Mouse (Mus musculus): Measurements from ENCODE around the gene Zfp420. TPM values are rescaled to one million over a fixed set of nuclear protein-coding genes. Genes with fewer than 3 reads are reported as not detected.

The Zfp420 gene
- polyA plus RNA-seq, 2 experiments = 0.66 to 0.92 TPM

DNA sequence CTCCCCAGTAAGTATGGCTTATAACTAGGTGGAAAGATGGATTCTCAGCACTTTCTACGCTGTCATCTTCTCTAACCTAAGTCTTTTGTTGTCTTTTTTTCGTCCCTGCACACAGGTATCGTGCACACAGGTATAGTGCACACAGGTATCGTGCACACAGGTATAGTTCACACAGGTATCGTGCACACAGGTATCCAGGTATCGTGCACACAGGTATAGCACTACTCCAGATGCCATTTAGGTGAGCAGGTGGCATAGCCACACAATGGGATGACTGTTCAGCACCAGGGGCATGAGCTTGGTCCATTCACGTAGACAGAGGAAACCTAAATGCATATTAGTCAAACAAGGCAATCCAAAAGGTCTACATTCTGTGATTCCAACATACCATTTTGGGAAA lies 30.7 kb downstream of the Zfp420 start:
- Histone ChIP-seq H3K4me1 (replicated peaks; ENCODE audit: control insufficient read depth in 2 of 2, insufficient read depth in 2 of 2, low read length in 1 of 2) (no peaks in the 10 kb centered on the region), H3K9ac (replicated peaks) (no peak overlapping the region), H3K4me3 (ENCODE audit: insufficient read depth in 1 of 2, low read depth in 2 of 2, low read length in 2 of 2) (no peak overlapping the region), H3K27me3 (ENCODE audit: control insufficient read depth, insufficient read depth, low read length) (no peaks in the 10 kb centered on the region), H3K36me3 (replicated peaks; ENCODE audit: control insufficient read depth, insufficient read depth, low read depth) (peaks cover 18% of the 10 kb centered on the region), H3K27ac (no peak overlapping the region), H3K4me2 (ENCODE audit: low read depth) (no peak overlapping the region), H3K9me3 (ENCODE audit: control insufficient read depth, low read length) (peaks cover 22% of the 10 kb centered on the region)
- ATAC-seq (ENCODE audit: insufficient read depth) = no peak
- TF ChIP-seq EP300 (IDR thresholded peaks at IDR 0.05; ENCODE audit: low read depth) = no peak
- no peak for TF ChIP-seq CTCF (IDR thresholded peaks at IDR 0.05; ENCODE audit: low read depth)
- DNase-seq (ENCODE audit: low read depth in 3 of 3, low spot score in 3 of 3) = no peak
- 78% methylated on average over 7 of the region's 7 CpGs for WGBS (ENCODE audit: insufficient replicate concordance)

DNA sequence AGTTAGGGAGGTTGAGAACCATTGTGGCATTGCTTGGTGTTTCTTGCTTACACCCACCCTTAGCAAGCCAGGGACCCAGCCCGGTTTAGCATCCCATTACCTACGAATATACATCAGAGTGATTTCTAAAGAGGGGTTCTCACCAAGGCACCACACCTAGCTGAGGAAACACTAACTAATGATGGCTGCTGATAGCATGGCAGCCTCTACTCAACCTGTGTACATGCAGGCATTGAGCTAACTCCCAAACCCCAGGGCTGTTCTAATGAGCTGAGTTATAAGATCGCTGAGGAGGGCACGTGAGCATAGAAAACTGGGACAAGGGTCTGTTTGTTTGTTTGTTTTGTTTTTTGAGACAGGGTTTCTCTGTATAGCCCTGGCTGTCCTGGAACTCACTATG lies 33.0 kb downstream of the Zfp420 start:
- DNase-seq (ENCODE audit: low read depth in 3 of 3, low spot score in 3 of 3) (no peak), ATAC-seq (ENCODE audit: insufficient read depth) (no peak)
- no peak overlapping the region for H3K27ac ChIP-seq
- H3K9ac ChIP-seq (replicated peaks) = no peak overlapping the region
- H3K27me3 ChIP-seq (ENCODE audit: control insufficient read depth, insufficient read depth, low read length) = no peaks in the 10 kb centered on the region
- 73% methylated on average over 4 of the region's 4 CpGs for WGBS (ENCODE audit: insufficient replicate concordance)
- H3K36me3 ChIP-seq (replicated peaks; ENCODE audit: control insufficient read depth, insufficient read depth, low read depth) = peaks cover 30% of the 10 kb centered on the region
- peaks cover 26% of the 10 kb centered on the region for H3K9me3 ChIP-seq (ENCODE audit: control insufficient read depth, low read length)
- H3K4me3 ChIP-seq (ENCODE audit: insufficient read depth in 1 of 2, low read depth in 2 of 2, low read length in 2 of 2) = no peak overlapping the region
- H3K4me1 ChIP-seq (replicated peaks; ENCODE audit: control insufficient read depth in 2 of 2, insufficient read depth in 2 of 2, low read length in 1 of 2) = no peaks in the 10 kb centered on the region
- no peak overlapping the region for H3K4me2 ChIP-seq (ENCODE audit: low read depth)
- TF ChIP-seq CTCF (IDR thresholded peaks at IDR 0.05; ENCODE audit: low read depth) = no peak
- TF ChIP-seq EP300 (IDR thresholded peaks at IDR 0.05; ENCODE audit: low read depth) = no peak

DNA sequence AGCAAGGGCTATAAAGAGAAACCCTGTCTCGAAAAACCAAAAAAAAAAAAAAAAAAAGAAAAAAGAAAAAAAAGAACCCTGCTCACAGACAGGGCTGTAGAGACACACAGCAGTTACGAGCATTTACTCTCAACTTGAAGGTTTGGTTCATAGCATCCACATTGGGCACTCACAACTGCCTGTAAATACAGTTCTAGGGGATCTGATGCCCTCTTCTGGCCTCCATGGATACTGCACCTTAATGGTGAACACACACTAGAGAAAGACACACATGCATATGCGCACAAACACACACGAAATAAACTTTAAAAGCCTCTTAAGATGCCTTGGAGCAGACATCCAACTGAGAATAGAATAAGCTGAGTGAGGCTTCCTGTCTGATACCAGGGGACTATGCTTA lies 38.6 kb downstream of the Zfp420 start:
- H3K27me3 ChIP-seq (ENCODE audit: control insufficient read depth, insufficient read depth, low read length) = no peaks in the 10 kb centered on the region
- WGBS (ENCODE audit: insufficient replicate concordance) = 76% methylated on average over 4 of the region's 4 CpGs
- H3K36me3 ChIP-seq (replicated peaks; ENCODE audit: control insufficient read depth, insufficient read depth, low read depth) = peaks cover 35% of the 10 kb centered on the region
- no peak overlapping the region for H3K4me2 ChIP-seq (ENCODE audit: low read depth)
- TF ChIP-seq EP300 (IDR thresholded peaks at IDR 0.05; ENCODE audit: low read depth) (no peak), CTCF (IDR thresholded peaks at IDR 0.05; ENCODE audit: low read depth) (0 out of 2 replicates have a peak, but pooled peaks have one; percentile 11)
- no peak overlapping the region for H3K9ac ChIP-seq (replicated peaks)
- H3K4me1 ChIP-seq (replicated peaks; ENCODE audit: control insufficient read depth in 2 of 2, insufficient read depth in 2 of 2, low read length in 1 of 2) = no peaks in the 10 kb centered on the region
- no peak overlapping the region for H3K4me3 ChIP-seq (ENCODE audit: insufficient read depth in 1 of 2, low read depth in 2 of 2, low read length in 2 of 2)
- no peak for DNase-seq (ENCODE audit: low read depth in 3 of 3, low spot score in 3 of 3)
- ATAC-seq (ENCODE audit: insufficient read depth) = no peak
- peaks cover 25% of the 10 kb centered on the region for H3K9me3 ChIP-seq (ENCODE audit: control insufficient read depth, low read length)
- no peak overlapping the region for H3K27ac ChIP-seq

DNA sequence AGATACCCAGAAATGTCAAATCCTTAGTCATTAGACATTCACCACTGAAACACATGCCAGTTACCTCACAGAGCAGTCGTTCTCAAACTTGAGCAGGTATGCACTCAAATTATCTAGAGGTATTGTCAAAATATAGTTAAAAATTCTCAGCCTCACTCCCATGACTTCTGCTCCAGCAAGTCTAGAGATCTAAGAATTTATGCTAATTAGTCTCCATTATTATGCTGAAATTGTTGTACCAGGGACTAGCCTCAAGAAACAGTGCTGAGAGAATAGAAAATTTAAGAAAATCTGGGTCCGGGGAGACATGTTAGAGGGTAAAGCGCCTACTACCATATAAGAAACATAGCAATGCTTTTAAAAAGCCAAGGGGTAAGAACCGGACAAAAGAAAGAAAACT lies 44.3 kb downstream of the Zfp420 start:
- Histone ChIP-seq H3K27ac (no peak overlapping the region), H3K9me3 (ENCODE audit: control insufficient read depth, low read length) (no peaks in the 10 kb centered on the region), H3K4me3 (ENCODE audit: insufficient read depth in 1 of 2, low read depth in 2 of 2, low read length in 2 of 2) (no peak overlapping the region), H3K36me3 (replicated peaks; ENCODE audit: control insufficient read depth, insufficient read depth, low read depth) (peaks cover under 1% of the 10 kb centered on the region; the same call in 1 of the 2 replicates), H3K27me3 (ENCODE audit: control insufficient read depth, insufficient read depth, low read length) (no peaks in the 10 kb centered on the region), H3K9ac (replicated peaks) (no peak overlapping the region), H3K4me2 (ENCODE audit: low read depth) (no peak overlapping the region), H3K4me1 (replicated peaks; ENCODE audit: control insufficient read depth in 2 of 2, insufficient read depth in 2 of 2, low read length in 1 of 2) (peaks cover 0 to 4% of the 10 kb centered on the region in 2 experiments; a peak in 2 of 4 replicates)
- no peak for TF ChIP-seq CTCF (IDR thresholded peaks at IDR 0.05; ENCODE audit: low read depth)
- ATAC-seq (ENCODE audit: insufficient read depth) = no peak
- 74% methylated on average over 4 of the region's 4 CpGs for WGBS (ENCODE audit: insufficient replicate concordance)
- DNase-seq (ENCODE audit: low read depth in 3 of 3, low spot score in 3 of 3) = no peak

GRCm38 (mm10) chr7:29905966-29906681 lies 46.3 kb downstream of the Zfp420 start, which contains the start of gene Zfp27:
Zfp27 (minus strand) TSS chr7:29906572.
- Histone ChIP-seq H3K36me3 (replicated peaks; ENCODE audit: control insufficient read depth, insufficient read depth, low read depth) (no peaks in the 10 kb centered on the region), H3K9me3 (ENCODE audit: control insufficient read depth, low read length) (no peaks in the 10 kb centered on the region), H3K4me2 (ENCODE audit: low read depth) (peak within 1 kb of the TSS; percentile 89), H3K9ac (replicated peaks) (peak within 1 kb of the TSS; percentile 74), H3K4me1 (replicated peaks; ENCODE audit: control insufficient read depth in 2 of 2, insufficient read depth in 2 of 2, low read length in 1 of 2) (peaks cover 0 to 4% of the 10 kb centered on the region in 2 experiments; a peak in 3 of 4 replicates), H3K27ac (peak within 1 kb of the TSS; percentile 78), H3K27me3 (ENCODE audit: control insufficient read depth, insufficient read depth, low read length) (no peaks in the 10 kb centered on the region), H3K4me3 (ENCODE audit: insufficient read depth in 1 of 2, low read depth in 2 of 2, low read length in 2 of 2) (peak within 1 kb of the TSS; percentile 74 to 90)
- DNase-seq (ENCODE audit: low read depth in 3 of 3, low spot score in 3 of 3) (peak; percentile 58 to 82 (median 63)), ATAC-seq (ENCODE audit: insufficient read depth) (peak; percentile 75)
- WGBS (ENCODE audit: insufficient replicate concordance) = under 1% methylated on average over 22 of the region's 22 CpGs
- TF ChIP-seq EP300 (IDR thresholded peaks at IDR 0.05; ENCODE audit: low read depth) (no peak), CTCF (IDR thresholded peaks at IDR 0.05; ENCODE audit: low read depth) (no peak)
